In genomic region chr12:59265942-59266231, GRCm38 (mm10) we compare ENCODE assay signal across 12 mouse cellular contexts. TPM values are rescaled to one million over a fixed set of nuclear protein-coding genes. Genes with fewer than 3 reads are reported as not detected.
DNase-seq lines count a peak whose midpoint lies in the region; ATAC-seq and TF ChIP-seq lines count a peak whose summit lies in the region.
"Had no signal": no experiment of that assay in that cellular context is flagged by ENCODE, and none has a peak within 500 bp of the region (broad histone marks: within the 10 kb centered on the region; RNA-seq: fewer than 3 reads in every experiment).

No protein-coding gene starts in this region.

- no peak for TF ChIP-seq CTCF in heart, adult 2 months (IDR thresholded peaks at IDR 0.05)

- H3K4me1 ChIP-seq in heart, embryonic 13.5 days, result no peaks in the 10 kb centered on the region
- H3K4me1 ChIP-seq in heart, adult 2 months (ENCODE audit: control insufficient read depth, insufficient read depth, low read length), result no peaks in the 10 kb centered on the region
- no peaks in the 10 kb centered on the region for H3K4me1 ChIP-seq in midbrain, embryonic 11.5 days (ENCODE audit: control insufficient read depth, insufficient read depth, low read length)
- no peaks in the 10 kb centered on the region for H3K4me1 ChIP-seq in midbrain, embryonic 10.5 days
- 0 out of 2 replicates have a peak, but pooled peaks cover 2% of the 10 kb centered on the region for H3K4me1 ChIP-seq in limb, embryonic 13.5 days
- peaks cover 11% of the 10 kb centered on the region for H3K4me1 ChIP-seq in neural tube, embryonic 15.5 days
- H3K4me1 ChIP-seq: lung, embryonic 15.5 days had no signal

- no peak overlapping the region for H3K9ac ChIP-seq in heart, embryonic 13.5 days
- no peak overlapping the region for H3K9ac ChIP-seq in heart, adult 2 months (ENCODE audit: low read depth, low read length)
- H3K9ac ChIP-seq in midbrain, embryonic 11.5 days (ENCODE audit: low read length), result no peak overlapping the region
- no peak overlapping the region for H3K9ac ChIP-seq in limb, embryonic 13.5 days
- 0 out of 2 replicates have a peak overlapping the region, but pooled peaks have one; percentile 34 for H3K9ac ChIP-seq in neural tube, embryonic 15.5 days (replicated peaks)
- H3K9ac ChIP-seq: lung, embryonic 15.5 days had no signal

- no peak overlapping the region for H3K4me3 ChIP-seq in heart, embryonic 13.5 days
- H3K4me3 ChIP-seq in heart, adult 2 months, result no peak overlapping the region
- no peak overlapping the region for H3K4me3 ChIP-seq in midbrain, embryonic 11.5 days (ENCODE audit: low read depth, low read length)
- no peak overlapping the region for H3K4me3 ChIP-seq in midbrain, embryonic 10.5 days
- H3K4me3 ChIP-seq in limb, embryonic 13.5 days, result no peak overlapping the region
- peak overlapping the region; percentile 28 for H3K4me3 ChIP-seq in neural tube, embryonic 15.5 days (replicated peaks)
- H3K4me3 ChIP-seq: erythroblast, embryonic 14.5 days; lung, embryonic 15.5 days; megakaryocyte, embryonic 14.5 days had no signal

- H3K27ac ChIP-seq in heart, embryonic 13.5 days (replicated peaks), result no peak overlapping the region
- H3K27ac ChIP-seq in heart, adult 2 months, result no peak overlapping the region
- no peak overlapping the region for H3K27ac ChIP-seq in midbrain, embryonic 11.5 days (ENCODE audit: low read depth, low read length)
- H3K27ac ChIP-seq in midbrain, embryonic 10.5 days (replicated peaks), result no peak overlapping the region
- no peak overlapping the region; the same call in 1 of the 2 replicates for H3K27ac ChIP-seq in limb, embryonic 13.5 days
- H3K27ac ChIP-seq in neural tube, embryonic 15.5 days (replicated peaks), result peak overlapping the region; percentile 72
- H3K27ac ChIP-seq: lung, embryonic 15.5 days had no signal

- no peaks in the 10 kb centered on the region for H3K9me3 ChIP-seq in heart, embryonic 13.5 days
- no peaks in the 10 kb centered on the region for H3K9me3 ChIP-seq in midbrain, embryonic 11.5 days (ENCODE audit: control insufficient read depth, low read length)
- no peaks in the 10 kb centered on the region for H3K9me3 ChIP-seq in midbrain, embryonic 10.5 days (replicated peaks)
- no peaks in the 10 kb centered on the region for H3K9me3 ChIP-seq in limb, embryonic 13.5 days
- no peaks in the 10 kb centered on the region for H3K9me3 ChIP-seq in neural tube, embryonic 15.5 days (replicated peaks)
- H3K9me3 ChIP-seq: lung, embryonic 15.5 days; megakaryocyte, embryonic 14.5 days had no signal

- intact Hi-C loops in heart, adult 2 months (cut with DNase I), result no loop called here

- no peak for TF ChIP-seq POLR2A in heart, adult 2 months (IDR thresholded peaks at IDR 0.05; ENCODE audit: insufficient read depth, low read depth, low read length)

- H3K27me3 ChIP-seq in heart, embryonic 13.5 days (replicated peaks), result 0 out of 2 replicates have a peak, but pooled peaks cover 5% of the 10 kb centered on the region
- no peaks in the 10 kb centered on the region for H3K27me3 ChIP-seq in heart, adult 2 months (ENCODE audit: control insufficient read depth, insufficient read depth, low read length)
- no peaks in the 10 kb centered on the region for H3K27me3 ChIP-seq in midbrain, embryonic 11.5 days (ENCODE audit: control insufficient read depth, insufficient read depth, low read length)
- H3K27me3 ChIP-seq in midbrain, embryonic 10.5 days (ENCODE audit: low read depth, poor library complexity, severe bottlenecking), result no peaks in the 10 kb centered on the region
- H3K27me3 ChIP-seq in limb, embryonic 13.5 days, result no peaks in the 10 kb centered on the region
- no peaks in the 10 kb centered on the region for H3K27me3 ChIP-seq in neural tube, embryonic 15.5 days (replicated peaks)
- H3K27me3 ChIP-seq: lung, embryonic 15.5 days; megakaryocyte, embryonic 14.5 days had no signal

- 79% methylated on average over 4 of the region's 4 CpGs for WGBS in heart, embryonic 13.5 days
- 77% methylated on average over 4 of the region's 4 CpGs for WGBS in heart, adult 2 months
- 79% methylated on average over 4 of the region's 4 CpGs for WGBS in midbrain, embryonic 11.5 days
- WGBS in midbrain, embryonic 10.5 days, result 81% methylated on average over 4 of the region's 4 CpGs
- 71% methylated on average over 4 of the region's 4 CpGs for WGBS in limb, embryonic 13.5 days
- 44% methylated on average over 4 of the region's 4 CpGs for WGBS in neural tube, embryonic 15.5 days

- peak overlapping the region; percentile 43; the same call in 1 of the 2 replicates for H3K4me2 ChIP-seq in heart, embryonic 13.5 days
- no peak overlapping the region for H3K4me2 ChIP-seq in midbrain, embryonic 11.5 days
- H3K4me2 ChIP-seq in limb, embryonic 13.5 days (replicated peaks), result peak overlapping the region; percentile 19; the same call in 1 of the 2 replicates
- peak overlapping the region; percentile 56 for H3K4me2 ChIP-seq in neural tube, embryonic 15.5 days
- H3K4me2 ChIP-seq: lung, embryonic 15.5 days had no signal

- no peaks in the 10 kb centered on the region for H3K36me3 ChIP-seq in heart, embryonic 13.5 days
- H3K36me3 ChIP-seq in heart, adult 2 months (ENCODE audit: control insufficient read depth, insufficient read depth, low read length), result no peaks in the 10 kb centered on the region
- H3K36me3 ChIP-seq in midbrain, embryonic 11.5 days (ENCODE audit: control insufficient read depth, insufficient read depth, low read length), result no peaks in the 10 kb centered on the region
- H3K36me3 ChIP-seq in midbrain, embryonic 10.5 days, result no peaks in the 10 kb centered on the region
- H3K36me3 ChIP-seq in limb, embryonic 13.5 days, result no peaks in the 10 kb centered on the region
- no peaks in the 10 kb centered on the region for H3K36me3 ChIP-seq in neural tube, embryonic 15.5 days
- H3K36me3 ChIP-seq: lung, embryonic 15.5 days had no signal

- no peak for ATAC-seq in heart, embryonic 13.5 days (ENCODE audit: extremely low read depth, insufficient number of reproducible peaks, low FRiP score, low TSS enrichment)
- ATAC-seq in midbrain, embryonic 11.5 days (ENCODE audit: low FRiP score), result 0 out of 2 replicates have a peak, but pooled peaks have one; percentile 14
- no peak; the same call in 1 of the 2 replicates for ATAC-seq in limb, embryonic 13.5 days (ENCODE audit: low FRiP score, low read depth)
- peak; percentile 73; the same call in 1 of the 2 replicates for ATAC-seq in neural tube, embryonic 15.5 days (ENCODE audit: low FRiP score)
- ATAC-seq: inflammation-experienced regulatory T-cells, adult 6 months had no signal

- H3K79me2 ChIP-seq in heart, adult 2 months (replicated peaks; ENCODE audit: control insufficient read depth, insufficient read depth, low read length), result no peaks in the 10 kb centered on the region

- DNase-seq in heart, adult 2 months, result no peak
- no peak for DNase-seq in midbrain, embryonic 11.5 days (ENCODE audit: low spot score, missing footprints)
- DNase-seq in midbrain, embryonic 10.5 days (ENCODE audit: low spot score), result no peak
- no peak for DNase-seq in frontal cortex, postnatal 36 days (ENCODE audit: low spot score in 2 of 2)
- DNase-seq in thymus, postnatal 25 days, result no peak

- no peak for TF ChIP-seq EP300 in heart, adult 2 months (IDR thresholded peaks at IDR 0.05; ENCODE audit: insufficient read depth, low read depth, low read length)

RNA-seq across cellular contexts. Expression of gene Fbxo33, which starts 46.4 kb away (rescaled TPM):
- polyA plus RNA-seq in heart, embryonic 13.5 days (2015; fragmentation: Nextera tagmentation; extraction: Ambion mirVana), result 4.2 and 5.9 TPM in 2 replicates
- total RNA-seq in heart, adult 2 months (2021), result 10 to 100 TPM in 1 of 2 experiments, 1 to 10 TPM in 1; 6.4 to 10.2 TPM
- 3.3 and 12.0 TPM in 2 replicates for polyA plus RNA-seq in heart, adult 2 months (2012; rRNA removed)
- polyA plus RNA-seq in midbrain, embryonic 11.5 days (2014; fragmentation: Nextera tagmentation; extraction: Ambion mirVana), result 9.9 and 10.1 TPM in 2 replicates
- polyA plus RNA-seq in midbrain, embryonic 10.5 days (2016; fragmentation: Nextera tagmentation; extraction: Ambion mirVana), result 5.4 and 6.4 TPM in 2 replicates
- 7.1 and 7.9 TPM in 2 replicates for polyA plus RNA-seq in limb, embryonic 13.5 days (2015; fragmentation: Nextera tagmentation; extraction: Ambion mirVana)
- polyA plus RNA-seq in neural tube, embryonic 15.5 days (2015; fragmentation: Nextera tagmentation; extraction: Ambion mirVana), result 7.2 and 8.3 TPM in 2 replicates

Comparison
In these comparisons a context has a peak if more than half of its experiments do, and no peak if none do; other contexts are left out.
1. ATAC-seq: peak in midbrain, embryonic 11.5 days (single experiment) and neural tube, embryonic 15.5 days (single experiment); none in heart, embryonic 13.5 days (single experiment) and limb, embryonic 13.5 days (single experiment).